Mouse (Mus musculus): ENCODE results near the gene Zmynd11.
A peak's percentile ranks its signal among the peaks of the same experiment; 100 is the strongest.
"Not testable (repeated sequence)": the region's sequence is repeated elsewhere in the genome, so short reads cannot be mapped to it uniquely, and the experiment has no call there.

Zmynd11 gene

GRCm38 (mm10) chr13:9764646-9765536 is at the start of gene Zmynd11:
Gene Zmynd11, minus strand, starts transcription at chr13:9765330.
- DNase-seq, result peak; percentile 59

GRCm38 (mm10) chr13:9795889-9796631 is 30.9 kb upstream of the Zmynd11 start:
- DNase-seq, result no peak

- no peak for DNase-seq
Observed at GRCm38 (mm10) chr13:9786050-9786449, 20.9 kb upstream of the Zmynd11 start.

- no peak for DNase-seq
Observed at GRCm38 (mm10) chr13:9783717-9784116, 18.6 kb upstream of the Zmynd11 start.

- no peak for DNase-seq
Observed at GRCm38 (mm10) chr13:9775901-9776300, 10.8 kb upstream of the Zmynd11 start.

- no peak for DNase-seq
Observed at GRCm38 (mm10) chr13:9774077-9774476, 8.9 kb upstream of the Zmynd11 start.

GRCm38 (mm10) chr13:9767279-9767678 is 2.1 kb upstream of the Zmynd11 start:
- DNase-seq, result no peak

- DNase-seq, result no peak
Observed at GRCm38 (mm10) chr13:9766497-9766896, 1.4 kb upstream of the Zmynd11 start.

GRCm38 (mm10) chr13:9765537-9765851 is 364 bp upstream of the Zmynd11 start:
- no peak for DNase-seq

- DNase-seq, result peak; percentile 62
Observed at GRCm38 (mm10) chr13:9763828-9764645, 1.1 kb downstream of the Zmynd11 start.

- peak; percentile 40 for DNase-seq
Observed at GRCm38 (mm10) chr13:9763100-9763827, 1.9 kb downstream of the Zmynd11 start.

- DNase-seq, result no peak
Observed at GRCm38 (mm10) chr13:9760057-9760456, 5.1 kb downstream of the Zmynd11 start.

GRCm38 (mm10) chr13:9757842-9758491 is 7.2 kb downstream of the Zmynd11 start:
- DNase-seq, result no peak

- DNase-seq, result no peak
Observed at GRCm38 (mm10) chr13:9753706-9754105, 11.4 kb downstream of the Zmynd11 start.

GRCm38 (mm10) chr13:9750320-9750719 is 14.8 kb downstream of the Zmynd11 start:
- DNase-seq, result peak; percentile 37

- DNase-seq, result no peak
Observed at GRCm38 (mm10) chr13:9749796-9750195, 15.3 kb downstream of the Zmynd11 start.

- DNase-seq, result no peak
Observed at GRCm38 (mm10) chr13:9738190-9738589, 26.9 kb downstream of the Zmynd11 start.

GRCm38 (mm10) chr13:9737024-9737423 is 28.1 kb downstream of the Zmynd11 start:
- DNase-seq, result no peak

- not testable (repeated sequence) for DNase-seq
Observed at GRCm38 (mm10) chr13:9732262-9732661, 32.9 kb downstream of the Zmynd11 start.

GRCm38 (mm10) chr13:9729073-9729472 is 36.1 kb downstream of the Zmynd11 start:
- no peak for DNase-seq

GRCm38 (mm10) chr13:9715224-9715623 is 49.9 kb downstream of the Zmynd11 start:
- no peak for DNase-seq
